Mouse (Mus musculus) lung, embryonic 16.5 days (tissue): Measurements from ENCODE around the gene Olfr215. TPM values are rescaled to one million over a fixed set of nuclear protein-coding genes. Genes with fewer than 3 reads are reported as not detected.
"Not testable (repeated sequence)": the region's sequence is repeated elsewhere in the genome, so short reads cannot be mapped to it uniquely, and the experiment has no call there.

Experiments used
- ATAC-seq: fragments of 200-750 bp; cut with Nextera tagmentation; 2 replicates; pipeline ENCODE4 v1.8.0; 2017; ENCODE audit warnings: low read depth, mild to moderate bottlenecking, moderate library complexity
- H3K27ac ChIP-seq: fragments of 300-500 bp; sonication (generic); 2 replicates; pipeline ENCODE4 v1.5.1; 2014; ENCODE audit warnings: mild to moderate bottlenecking, control low read depth, low read length
- H3K27me3 ChIP-seq: fragments of 300-500 bp; sonication (generic); 2 replicates; pipeline ENCODE4 v1.6.1; 2014; ENCODE audit warnings: low read depth, low read length, mixed read lengths; ENCODE audit not compliant: control insufficient read depth, insufficient read depth
- H3K36me3 ChIP-seq: fragments of 300-500 bp; sonication (generic); 2 replicates; pipeline ENCODE4 v1.6.1; 2014; ENCODE audit warnings: low read length; ENCODE audit not compliant: control insufficient read depth, insufficient read depth
- H3K4me1 ChIP-seq: fragments of 300-500 bp; sonication (generic); replicated peaks from 2 replicates; pipeline ENCODE4 v1.6.1; 2014; ENCODE audit warnings: low read length, mixed read lengths; ENCODE audit not compliant: control insufficient read depth, insufficient read depth
- H3K4me2 ChIP-seq: fragments of 300-500 bp; sonication (generic); 2 replicates; pipeline ENCODE4 v1.6.1; 2014; ENCODE audit warnings: low read depth, low read length, control low read depth
- H3K4me3 ChIP-seq: fragments of 300-500 bp; sonication (generic); 2 replicates; pipeline ENCODE4 v1.5.1; 2014; ENCODE audit warnings: mild to moderate bottlenecking, low read length, control low read depth
- H3K9ac ChIP-seq: fragments of 300-500 bp; sonication (generic); 2 replicates; pipeline ENCODE4 v1.6.1; 2014; ENCODE audit warnings: low read length, control low read depth
- H3K9me3 ChIP-seq: fragments of 300-500 bp; sonication (generic); 2 replicates; pipeline ENCODE4 v1.6.1; 2016; ENCODE audit warnings: low read length; ENCODE audit not compliant: control insufficient read depth
- WGBS: fragments of 180-500 bp; shearing (Covaris S2); extraction: QIAGEN DNeasy Blood & Tissue Kit; methylation state at CpG from one replicate; pipeline ENCODE4 v1.1.7; 2014; 5-methylcytosine and 5-hydroxymethylcytosine counted together
- polyA plus RNA-seq: library from polyadenylated mRNA; unstranded; fragments of >200 nt; fragmentation: Nextera tagmentation; extraction: Ambion mirVana; gene quantifications from 2 replicates; pipeline ENCODE4 v1.2.1, GENCODE M21; 2015

The Olfr215 gene
- polyA plus RNA-seq = not detected in 2 replicates

- no peaks in the 10 kb centered on the region for H3K27me3 ChIP-seq
- H3K9me3 ChIP-seq = no peaks in the 10 kb centered on the region
- 66% methylated on average over 4 of the region's 4 CpGs for WGBS
- H3K27ac ChIP-seq = no peak within 1 kb of the TSS
- no peak for ATAC-seq
- H3K4me1 ChIP-seq = no peaks in the 10 kb centered on the region
- H3K4me2 ChIP-seq = no peak within 1 kb of the TSS
- no peak within 1 kb of the TSS for H3K4me3 ChIP-seq
- no peak within 1 kb of the TSS for H3K9ac ChIP-seq
- H3K36me3 ChIP-seq = no peaks in the 10 kb centered on the region
Observed at GRCm38 (mm10) chr6:116584095-116584494, at the start of gene Olfr215. Gene Olfr215, minus strand, starts transcription at chr6:116584195.

- Histone ChIP-seq H3K27ac (no peak overlapping the region), H3K4me3 (no peak overlapping the region), H3K4me2 (no peak overlapping the region), H3K9me3 (no peaks in the 10 kb centered on the region), H3K27me3 (no peaks in the 10 kb centered on the region), H3K4me1 (peaks cover 7% of the 10 kb centered on the region), H3K36me3 (no peaks in the 10 kb centered on the region), H3K9ac (no peak overlapping the region)
- WGBS = 41% methylated on average over 1 of the region's 1 CpGs
- ATAC-seq = no peak
Observed at GRCm38 (mm10) chr6:116632129-116632528, 48.1 kb upstream of the Olfr215 start.

- no peak overlapping the region for H3K9ac ChIP-seq
- H3K27me3 ChIP-seq = no peaks in the 10 kb centered on the region
- peaks cover under 1% of the 10 kb centered on the region; the same call in 1 of the 2 replicates for H3K4me1 ChIP-seq
- ATAC-seq = no peak
- no peak overlapping the region for H3K27ac ChIP-seq
- peaks cover 7% of the 10 kb centered on the region; the same call in 1 of the 2 replicates for H3K36me3 ChIP-seq
- H3K4me2 ChIP-seq = no peak overlapping the region
- no peak overlapping the region for H3K4me3 ChIP-seq
- H3K9me3 ChIP-seq = no peaks in the 10 kb centered on the region
- 87% methylated on average over 10 of the region's 10 CpGs for WGBS
Observed at GRCm38 (mm10) chr6:116629766-116630165, 45.8 kb upstream of the Olfr215 start.

GRCm38 (mm10) chr6:116628539-116629171 lies 44.7 kb upstream of the Olfr215 start, which contains the start of gene Zfp422:
Gene Zfp422, minus strand, starts transcription at chr6:116628999.
- H3K27ac ChIP-seq = peak within 1 kb of the TSS; percentile 86
- H3K36me3 ChIP-seq = peaks cover 10% of the 10 kb centered on the region
- WGBS = under 1% methylated on average over 53 of the region's 56 CpGs
- peak within 1 kb of the TSS; percentile 72 for H3K4me2 ChIP-seq
- H3K4me1 ChIP-seq = no peaks in the 10 kb centered on the region
- peak; percentile 92 for ATAC-seq
- H3K9ac ChIP-seq = peak within 1 kb of the TSS; percentile 96
- no peaks in the 10 kb centered on the region for H3K27me3 ChIP-seq
- H3K4me3 ChIP-seq = peak within 1 kb of the TSS; percentile 75
- H3K9me3 ChIP-seq = no peaks in the 10 kb centered on the region

- peaks cover 10% of the 10 kb centered on the region for H3K36me3 ChIP-seq
- WGBS = 9% methylated on average over 9 of the region's 9 CpGs
- ATAC-seq = no peak
Observed at GRCm38 (mm10) chr6:116628095-116628494, 44.1 kb upstream of the Olfr215 start.

GRCm38 (mm10) chr6:116626417-116626816 lies 42.4 kb upstream of the Olfr215 start:
- H3K4me3 ChIP-seq, H3K27me3 ChIP-seq, ATAC-seq, H3K4me1 ChIP-seq, H3K27ac ChIP-seq, H3K9me3 ChIP-seq, H3K4me2 ChIP-seq, H3K9ac ChIP-seq: not testable (repeated sequence)
- H3K36me3 ChIP-seq = peaks cover 10% of the 10 kb centered on the region
- WGBS = 96% methylated on average over 9 of the region's 9 CpGs

More at GRCm38 (mm10) chr6:116628095-116628494, 44.1 kb upstream of the Olfr215 start:
- Histone ChIP-seq H3K27me3 (no peaks in the 10 kb centered on the region), H3K4me3 (peak overlapping the region; percentile 75), H3K4me1 (no peaks in the 10 kb centered on the region), H3K9me3 (no peaks in the 10 kb centered on the region), H3K4me2 (peak overlapping the region; percentile 72), H3K27ac (no peak overlapping the region; the same call in 1 of the 2 replicates), H3K9ac (peak overlapping the region; percentile 96)

GRCm38 (mm10) chr6:116621318-116622023 lies 37.5 kb upstream of the Olfr215 start:
- peaks cover 10% of the 10 kb centered on the region for H3K36me3 ChIP-seq
- no peaks in the 10 kb centered on the region for H3K4me1 ChIP-seq
- H3K27me3 ChIP-seq = no peaks in the 10 kb centered on the region
- H3K9me3 ChIP-seq = no peaks in the 10 kb centered on the region
- H3K9ac ChIP-seq = no peak overlapping the region
- no peak for ATAC-seq
- WGBS = 58% methylated on average over 8 of the region's 8 CpGs
- no peak overlapping the region for H3K4me2 ChIP-seq
- no peak overlapping the region for H3K4me3 ChIP-seq
- no peak overlapping the region for H3K27ac ChIP-seq

GRCm38 (mm10) chr6:116618073-116618472 lies 34.1 kb upstream of the Olfr215 start:
- H3K36me3 ChIP-seq = no peaks in the 10 kb centered on the region
- H3K4me1 ChIP-seq = no peaks in the 10 kb centered on the region
- H3K27ac ChIP-seq = no peak overlapping the region
- H3K27me3 ChIP-seq = no peaks in the 10 kb centered on the region
- no peak overlapping the region for H3K4me3 ChIP-seq
- H3K9ac ChIP-seq = no peak overlapping the region
- no peak overlapping the region for H3K4me2 ChIP-seq
- no peak for ATAC-seq
- no peaks in the 10 kb centered on the region for H3K9me3 ChIP-seq

- Histone ChIP-seq H3K36me3 (no peaks in the 10 kb centered on the region), H3K27me3 (no peaks in the 10 kb centered on the region), H3K4me1 (no peaks in the 10 kb centered on the region), H3K9ac (no peak overlapping the region), H3K4me3 (no peak overlapping the region), H3K4me2 (no peak overlapping the region), H3K9me3 (no peaks in the 10 kb centered on the region), H3K27ac (no peak overlapping the region)
- WGBS = 80% methylated on average over 2 of the region's 2 CpGs
- no peak for ATAC-seq
Observed at GRCm38 (mm10) chr6:116615719-116616118, 31.7 kb upstream of the Olfr215 start.
